Comparison of ENCODE assay signal across 9 mouse cellular contexts in the genomic region with DNA sequence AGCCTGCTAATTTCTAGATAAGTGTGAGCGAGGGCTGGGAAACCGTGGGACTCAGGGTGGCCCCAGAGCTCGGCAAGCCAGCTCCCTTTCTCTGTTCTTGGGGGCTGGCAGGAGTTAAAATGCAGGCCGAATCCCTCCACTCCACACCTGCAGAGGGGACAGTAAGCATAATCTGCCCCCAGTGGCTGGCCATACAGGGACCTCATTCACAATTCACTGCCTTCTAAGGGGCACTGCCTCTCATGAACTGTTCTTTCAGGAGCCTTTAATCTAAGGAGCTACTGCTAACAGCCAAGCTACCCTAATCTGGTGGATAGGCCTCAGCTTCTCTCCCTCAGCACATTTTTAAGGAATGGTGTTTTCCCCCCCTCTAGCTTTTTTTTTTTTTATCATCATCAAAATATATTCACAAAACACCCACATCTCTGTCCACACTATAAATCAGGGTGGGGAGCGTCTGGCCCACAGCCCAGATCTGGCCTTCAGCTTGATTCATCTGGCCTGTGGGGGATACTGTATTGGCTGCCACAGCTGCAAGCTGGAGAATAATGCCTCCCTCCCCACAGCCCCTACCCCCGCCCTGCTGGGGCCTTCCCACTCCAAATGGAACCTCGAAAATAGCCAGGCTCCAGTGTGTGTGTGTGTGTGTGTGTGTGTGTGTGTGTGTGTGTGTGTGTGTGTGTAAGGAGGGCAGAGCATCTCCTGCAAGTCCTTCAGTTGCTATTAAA. TPM values are rescaled to one million over a fixed set of nuclear protein-coding genes. Genes with fewer than 3 reads are reported as not detected.
DNase-seq lines count a peak whose midpoint lies in the region; ATAC-seq lines count a peak whose summit lies in the region.
"Had no signal": no experiment of that assay in that cellular context is flagged by ENCODE, and none has a peak within 500 bp of the region (broad histone marks: within the 10 kb centered on the region; RNA-seq: fewer than 3 reads in every experiment).

No protein-coding gene starts in this region.

- no peak overlapping the region for H3K4me3 ChIP-seq in forebrain, embryonic 14.5 days (ENCODE audit: low read depth, low read length)
- no peak overlapping the region for H3K4me3 ChIP-seq in neural tube, embryonic 13.5 days

- H3K9me3 ChIP-seq in forebrain, embryonic 14.5 days (replicated peaks; ENCODE audit: control insufficient read depth, low read length): no peaks in the 10 kb centered on the region
- H3K9me3 ChIP-seq in neural tube, embryonic 13.5 days: no peaks in the 10 kb centered on the region

- ATAC-seq in forebrain, embryonic 14.5 days: peak; percentile 85
- peak; percentile 91 for ATAC-seq in neural tube, embryonic 13.5 days (ENCODE audit: low read depth)
- no peak for ATAC-seq in CD4-positive, CD25-positive, alpha-beta regulatory T cell, adult 4 months

- H3K36me3 ChIP-seq in forebrain, embryonic 14.5 days (ENCODE audit: control insufficient read depth, insufficient read depth, low read length): no peaks in the 10 kb centered on the region
- no peaks in the 10 kb centered on the region for H3K36me3 ChIP-seq in neural tube, embryonic 13.5 days

- H3K4me1 ChIP-seq in forebrain, embryonic 14.5 days (ENCODE audit: control insufficient read depth, insufficient read depth, low read length): peaks cover 4% of the 10 kb centered on the region; the same call in 1 of the 2 replicates
- H3K4me1 ChIP-seq in neural tube, embryonic 13.5 days (replicated peaks): peaks cover 26% of the 10 kb centered on the region

- H3K27me3 ChIP-seq in forebrain, embryonic 14.5 days (replicated peaks; ENCODE audit: control insufficient read depth, insufficient read depth, low read length): no peaks in the 10 kb centered on the region
- H3K27me3 ChIP-seq in neural tube, embryonic 13.5 days: no peaks in the 10 kb centered on the region

- H3K9ac ChIP-seq in forebrain, embryonic 14.5 days (ENCODE audit: low read length): no peak overlapping the region
- no peak overlapping the region for H3K9ac ChIP-seq in neural tube, embryonic 13.5 days

- 38% methylated on average over 7 of the region's 7 CpGs for WGBS in forebrain, embryonic 14.5 days
- WGBS in neural tube, embryonic 13.5 days: 37% methylated on average over 7 of the region's 7 CpGs

- intact Hi-C loops in heart, postnatal 25 days (cut with DNase I): loop anchor here (5.0 to 10.0 kb wide), 2 partner anchors 45 to 97 kb away; no protein-coding TSS in a partner anchor

- peak overlapping the region; percentile 65 for H3K27ac ChIP-seq in forebrain, embryonic 14.5 days (ENCODE audit: low read depth, low read length)
- peak overlapping the region; percentile 86 for H3K27ac ChIP-seq in neural tube, embryonic 13.5 days (replicated peaks)

- H3K4me2 ChIP-seq in forebrain, embryonic 14.5 days (ENCODE audit: low read length): no peak overlapping the region
- H3K4me2 ChIP-seq in neural tube, embryonic 13.5 days: no peak overlapping the region

- DNase-seq in right cerebral cortex, postnatal 14 days: peak; percentile 21
- DNase-seq in right cerebral cortex, postnatal 36 days (ENCODE audit: low spot score in 2 of 2): no peak
- peak; percentile 60 for DNase-seq in forebrain, embryonic 14.5 days (ENCODE audit: low spot score)
- DNase-seq in heart, postnatal 25 days (ENCODE audit: low spot score): peak; percentile 44
- peak; percentile 52 to 63 for DNase-seq in kidney, postnatal 36 days
- no peak for DNase-seq in embryo, embryonic 10.5 days (ENCODE audit: low spot score)

RNA-seq across cellular contexts. Expression of a gene that starts 28.0 kb away (rescaled TPM):
- polyA plus RNA-seq in forebrain, embryonic 14.5 days (2014; fragmentation: Nextera tagmentation; extraction: Ambion mirVana): 0.71 TPM in 1 of 2 replicates, not detected in the other
- not detected for total RNA-seq in heart, postnatal 25 days (2021)
- 0.75 and 1.3 TPM in 2 replicates for polyA plus RNA-seq in neural tube, embryonic 13.5 days (2015; fragmentation: Nextera tagmentation; extraction: Ambion mirVana)
- polyA plus RNA-seq in CD4-positive, CD25-positive, alpha-beta regulatory T cell, adult 4 months (2017; shearing (Covaris generic)): not detected
- total RNA-seq: left cerebral cortex, postnatal 36 days had no signal

RNA-seq across cellular contexts. Expression of a gene that starts 57.7 kb away (rescaled TPM):
- 4.1 and 5.2 TPM in 2 replicates for polyA plus RNA-seq in forebrain, embryonic 14.5 days (2014; fragmentation: Nextera tagmentation; extraction: Ambion mirVana)
- total RNA-seq in heart, postnatal 25 days (2021): 1 to 10 TPM; 2.6 to 3.3 TPM
- polyA plus RNA-seq in neural tube, embryonic 13.5 days (2015; fragmentation: Nextera tagmentation; extraction: Ambion mirVana): 5.1 and 5.7 TPM in 2 replicates
- 1 to 10 TPM; 3.4 to 4.8 TPM for polyA plus RNA-seq in CD4-positive, CD25-positive, alpha-beta regulatory T cell, adult 4 months (2017; shearing (Covaris generic))

Comparison
In these comparisons a context has a peak if more than half of its experiments do, and no peak if none do; other contexts are left out.
1. DNase-seq: peak in right cerebral cortex, postnatal 14 days (single experiment), forebrain, embryonic 14.5 days (single experiment), heart, postnatal 25 days (single experiment) and kidney, postnatal 36 days (2 of 2); none in right cerebral cortex, postnatal 36 days (0 of 2) and embryo, embryonic 10.5 days (single experiment).